In the genomic region with DNA sequence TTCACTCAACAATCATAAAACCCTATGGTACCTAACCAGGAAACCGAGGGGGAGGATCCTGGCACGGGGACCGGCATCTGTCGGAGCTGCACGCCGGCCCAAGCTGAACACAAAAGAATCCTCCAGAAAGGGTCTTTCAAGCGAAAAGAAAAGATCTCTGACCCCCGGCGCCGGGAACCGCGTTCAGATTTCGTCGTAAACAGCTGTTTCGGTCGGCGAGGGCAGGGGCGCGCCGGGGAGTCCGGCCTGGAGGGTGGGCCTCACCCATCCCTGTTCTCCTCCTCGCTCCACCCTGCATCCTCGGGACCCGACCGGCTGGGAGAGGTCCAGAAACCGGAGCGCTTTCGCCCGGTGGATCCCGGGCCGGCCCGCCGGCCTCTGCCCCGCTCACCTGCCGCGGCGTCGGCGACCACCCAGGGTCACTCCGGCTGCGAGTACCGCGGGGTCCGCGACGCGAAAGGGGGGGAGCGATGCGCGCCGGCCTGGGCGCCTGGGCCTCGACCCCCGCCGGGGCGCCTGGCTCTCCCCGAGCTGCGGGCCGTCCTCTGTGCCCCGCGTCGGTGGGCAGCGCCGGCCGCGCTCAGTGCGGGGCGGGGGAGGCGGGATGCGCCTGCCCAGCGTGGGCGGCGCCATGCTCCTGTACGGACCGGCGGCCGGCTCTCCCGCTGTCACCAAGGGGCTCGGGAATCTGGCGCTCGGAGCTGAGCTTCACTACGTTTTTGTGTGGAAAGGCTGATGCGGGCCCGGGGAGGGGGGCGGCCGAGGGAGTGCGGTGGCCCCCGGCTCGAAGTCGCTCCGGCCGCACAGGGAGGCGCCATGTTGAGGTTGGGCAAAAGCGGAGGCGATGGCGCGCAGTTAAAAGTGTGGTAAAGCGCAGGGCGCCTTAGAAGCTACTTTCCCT, we compare ENCODE assay signal across 8 mouse cellular contexts. TPM values are rescaled to one million over a fixed set of nuclear protein-coding genes. Genes with fewer than 3 reads are reported as not detected.
A peak's percentile ranks its signal among the peaks of the same experiment; 100 is the strongest.
DNase-seq lines count a peak whose midpoint lies in the region; ATAC-seq and TF ChIP-seq lines count a peak whose summit lies in the region.

A gene (minus strand): TSS at position 585 of the 901 bp plus-strand sequence.

- TF ChIP-seq EP300 in heart, adult 2 months (IDR thresholded peaks at IDR 0.05; ENCODE audit: insufficient read depth, low read depth, low read length), result no peak

- H3K27me3 ChIP-seq in erythroblast, embryonic 14.5 days (ENCODE audit: control insufficient read depth), result peaks cover 36% of the 10 kb centered on the region
- peaks cover 12% of the 10 kb centered on the region for H3K27me3 ChIP-seq in embryonic facial prominence, embryonic 10.5 days (replicated peaks; ENCODE audit: low read depth, poor library complexity, severe bottlenecking)
- H3K27me3 ChIP-seq in heart, adult 2 months (ENCODE audit: control insufficient read depth, insufficient read depth, low read length), result no peaks in the 10 kb centered on the region
- H3K27me3 ChIP-seq in kidney, adult 2 months (replicated peaks; ENCODE audit: control insufficient read depth, insufficient read depth, low read length), result no peaks in the 10 kb centered on the region
- peaks cover 4% of the 10 kb centered on the region for H3K27me3 ChIP-seq in limb, embryonic 13.5 days
- no peaks in the 10 kb centered on the region for H3K27me3 ChIP-seq in midbrain, embryonic 14.5 days (ENCODE audit: control insufficient read depth, insufficient read depth, low read length)

- peak; percentile 77 for DNase-seq in embryonic facial prominence, embryonic 10.5 days (ENCODE audit: low spot score)
- DNase-seq in heart, adult 2 months, result peak; percentile 78 to 82
- peak; percentile 71 for DNase-seq in kidney, adult 2 months
- peak; percentile 88 for DNase-seq in midbrain, embryonic 14.5 days
- DNase-seq in spleen, adult 18-20 months, result peak; percentile 29 to 62

- intact Hi-C loops in heart, adult 2 months (cut with DNase I), result no loop called here

- no peak for TF ChIP-seq CTCF in heart, adult 2 months (IDR thresholded peaks at IDR 0.05)
- no peak for TF ChIP-seq CTCF in kidney, adult 2 months (conservative IDR thresholded peaks at IDR 0.05; ENCODE audit: insufficient read depth, insufficient read length, low read depth, low read length)

- peak within 1 kb of the TSS; percentile 70 for H3K4me2 ChIP-seq in limb, embryonic 13.5 days (replicated peaks)
- peak within 1 kb of the TSS; percentile 70 for H3K4me2 ChIP-seq in midbrain, embryonic 14.5 days (ENCODE audit: low read length)

- no peaks in the 10 kb centered on the region for H3K9me3 ChIP-seq in erythroblast, embryonic 14.5 days (ENCODE audit: control insufficient read depth, low read length)
- H3K9me3 ChIP-seq in embryonic facial prominence, embryonic 10.5 days, result no peaks in the 10 kb centered on the region
- no peaks in the 10 kb centered on the region for H3K9me3 ChIP-seq in limb, embryonic 13.5 days
- no peaks in the 10 kb centered on the region for H3K9me3 ChIP-seq in midbrain, embryonic 14.5 days (ENCODE audit: control insufficient read depth, low read length)

- no peaks in the 10 kb centered on the region for H3K79me2 ChIP-seq in heart, adult 2 months (replicated peaks; ENCODE audit: control insufficient read depth, insufficient read depth, low read length)

- WGBS in embryonic facial prominence, embryonic 10.5 days, result under 1% methylated on average over 99 of the region's 99 CpGs
- under 1% methylated on average over 98 of the region's 99 CpGs for WGBS in heart, adult 2 months
- WGBS in kidney, adult 2 months, result under 1% methylated on average over 99 of the region's 99 CpGs
- under 1% methylated on average over 70 of the region's 99 CpGs for WGBS in limb, embryonic 13.5 days
- WGBS in midbrain, embryonic 14.5 days, result under 1% methylated on average over 87 of the region's 99 CpGs

- peak within 1 kb of the TSS; percentile 97 for H3K27ac ChIP-seq in embryonic facial prominence, embryonic 10.5 days (replicated peaks)
- peak within 1 kb of the TSS; percentile 69 for H3K27ac ChIP-seq in heart, adult 2 months
- H3K27ac ChIP-seq in kidney, adult 2 months (ENCODE audit: insufficient read depth, low read depth, low read length), result peak within 1 kb of the TSS; percentile 91
- peak within 1 kb of the TSS; percentile 87 for H3K27ac ChIP-seq in limb, embryonic 13.5 days
- H3K27ac ChIP-seq in midbrain, embryonic 14.5 days (replicated peaks; ENCODE audit: low read depth, low read length), result peak within 1 kb of the TSS; percentile 92

- no peak for TF ChIP-seq POLR2A in heart, adult 2 months (IDR thresholded peaks at IDR 0.05; ENCODE audit: insufficient read depth, low read depth, low read length)
- no peak for TF ChIP-seq POLR2A in kidney, adult 2 months (IDR thresholded peaks at IDR 0.05; ENCODE audit: low read depth, low read length)

- H3K36me3 ChIP-seq in erythroblast, embryonic 14.5 days (ENCODE audit: control insufficient read depth), result no peaks in the 10 kb centered on the region
- H3K36me3 ChIP-seq in embryonic facial prominence, embryonic 10.5 days (replicated peaks), result no peaks in the 10 kb centered on the region
- H3K36me3 ChIP-seq in heart, adult 2 months (ENCODE audit: control insufficient read depth, insufficient read depth, low read length), result no peaks in the 10 kb centered on the region
- no peaks in the 10 kb centered on the region for H3K36me3 ChIP-seq in kidney, adult 2 months (ENCODE audit: control insufficient read depth, insufficient read depth, low read length)
- peaks cover 9% of the 10 kb centered on the region; the same call in 1 of the 2 replicates for H3K36me3 ChIP-seq in limb, embryonic 13.5 days
- H3K36me3 ChIP-seq in midbrain, embryonic 14.5 days (ENCODE audit: control insufficient read depth, insufficient read depth, low read length), result no peaks in the 10 kb centered on the region

- H3K4me1 ChIP-seq in erythroblast, embryonic 14.5 days (ENCODE audit: control insufficient read depth), result peaks cover 14% of the 10 kb centered on the region
- peaks cover 31% of the 10 kb centered on the region for H3K4me1 ChIP-seq in embryonic facial prominence, embryonic 10.5 days
- no peaks in the 10 kb centered on the region for H3K4me1 ChIP-seq in heart, adult 2 months (ENCODE audit: control insufficient read depth, insufficient read depth, low read length)
- H3K4me1 ChIP-seq in kidney, adult 2 months (ENCODE audit: control insufficient read depth, insufficient read depth, low read length), result no peaks in the 10 kb centered on the region
- peaks cover 17% of the 10 kb centered on the region for H3K4me1 ChIP-seq in limb, embryonic 13.5 days
- peaks cover 11% of the 10 kb centered on the region for H3K4me1 ChIP-seq in midbrain, embryonic 14.5 days (ENCODE audit: control insufficient read depth, insufficient read depth, low read length)

- H3K9ac ChIP-seq in heart, adult 2 months (ENCODE audit: low read depth, low read length), result peak within 1 kb of the TSS; percentile 93
- peak within 1 kb of the TSS; percentile 86 for H3K9ac ChIP-seq in limb, embryonic 13.5 days
- H3K9ac ChIP-seq in midbrain, embryonic 14.5 days (replicated peaks; ENCODE audit: low read length), result peak within 1 kb of the TSS; percentile 86

- peak within 1 kb of the TSS; percentile 69 for H3K4me3 ChIP-seq in erythroblast, embryonic 14.5 days (replicated peaks)
- peak within 1 kb of the TSS; percentile 92 for H3K4me3 ChIP-seq in embryonic facial prominence, embryonic 10.5 days
- H3K4me3 ChIP-seq in heart, adult 2 months, result peak within 1 kb of the TSS; percentile 79
- H3K4me3 ChIP-seq in kidney, adult 2 months (ENCODE audit: insufficient read depth, low read depth, low read length), result peak within 1 kb of the TSS; percentile 84
- H3K4me3 ChIP-seq in limb, embryonic 13.5 days, result peak within 1 kb of the TSS; percentile 75
- H3K4me3 ChIP-seq in midbrain, embryonic 14.5 days (replicated peaks; ENCODE audit: low read depth, low read length), result peak within 1 kb of the TSS; percentile 72

- ATAC-seq in erythroblast, adult 5-6 weeks (replicated peaks; ENCODE audit: low FRiP score, poor library complexity, severe bottlenecking), result no peak
- ATAC-seq in limb, embryonic 13.5 days (ENCODE audit: low FRiP score, low read depth), result peak; percentile 88
- peak; percentile 94 for ATAC-seq in midbrain, embryonic 14.5 days (ENCODE audit: low FRiP score, low TSS enrichment)

RNA-seq across cellular contexts. Expression of the gene that starts here (rescaled TPM):
- 0.07 TPM in 1 of 2 replicates, not detected in the other for polyA plus RNA-seq in erythroblast, embryonic 14.5 days (2012)
- 2.7 TPM in 1 of 2 replicates, not detected in the other for total RNA-seq in erythroblast, adult 5-6 weeks (2015; ENCODE audit: low replicate concordance)
- 1.8 and 3.2 TPM in 2 replicates for total RNA-seq in erythroblast, adult 5-6 weeks (2017; ENCODE audit: low replicate concordance)
- 48.5 and 52.2 TPM in 2 replicates for polyA plus RNA-seq in embryonic facial prominence, embryonic 10.5 days (2016; fragmentation: Nextera tagmentation; extraction: Ambion mirVana)
- 1 to 10 TPM; 8.0 to 8.1 TPM for total RNA-seq in heart, adult 2 months (2021)
- polyA plus RNA-seq in heart, adult 2 months (2012; rRNA removed), result 3.0 and 3.6 TPM in 2 replicates
- polyA plus RNA-seq in kidney, adult 2 months (2012; rRNA removed), result 7.0 and 8.6 TPM in 2 replicates
- 66.1 and 69.4 TPM in 2 replicates for polyA plus RNA-seq in limb, embryonic 13.5 days (2015; fragmentation: Nextera tagmentation; extraction: Ambion mirVana)
- 66.1 and 80.2 TPM in 2 replicates for polyA plus RNA-seq in midbrain, embryonic 14.5 days (2014; fragmentation: Nextera tagmentation; extraction: Ambion mirVana)
